Mouse (Mus musculus): ENCODE measurements at regions not wholly inside any gene's neighbourhood (a gene's known extent, or its start where the extent isn't known, plus 50 kb on each side); places are given as distances from the start of the nearest gene placed in this dataset.
"Not testable (repeated sequence)": the region's sequence is repeated elsewhere in the genome, so short reads cannot be mapped to it uniquely, and the experiment has no call there.

GRCm38 (mm10) chr3:60832385-60832784, 170.2 kb upstream of the P2ry1 start:
- no peak for TF ChIP-seq POLR2A (IDR thresholded peaks at IDR 0.05; ENCODE audit: borderline replicate concordance, low read depth, low read length)
- TF ChIP-seq CTCF (IDR thresholded peaks at IDR 0.05; ENCODE audit: low read depth, low read length) = no peak
- Histone ChIP-seq H3K4me3 (ENCODE audit: insufficient read depth, low read length) (no peak overlapping the region), H3K4me1 (ENCODE audit: control insufficient read depth, insufficient read depth, low read length) (no peaks in the 10 kb centered on the region), H3K27ac (ENCODE audit: insufficient read depth, low read depth, low read length) (no peak overlapping the region)

- no peak overlapping the region for H3K27ac ChIP-seq (ENCODE audit: insufficient read depth, low read depth, low read length)
- H3K4me3 ChIP-seq (ENCODE audit: insufficient read depth, low read length) = no peak overlapping the region
- TF ChIP-seq POLR2A (IDR thresholded peaks at IDR 0.05; ENCODE audit: borderline replicate concordance, low read depth, low read length) = no peak
- TF ChIP-seq CTCF (IDR thresholded peaks at IDR 0.05; ENCODE audit: low read depth, low read length) = no peak
- H3K4me1 ChIP-seq (ENCODE audit: control insufficient read depth, insufficient read depth, low read length) = no peaks in the 10 kb centered on the region
Measured at GRCm38 (mm10) chr3:60841895-60842294, 160.7 kb upstream of the P2ry1 start.

GRCm38 (mm10) chr3:60845293-60845692, 157.3 kb upstream of the P2ry1 start:
- TF ChIP-seq POLR2A (IDR thresholded peaks at IDR 0.05; ENCODE audit: borderline replicate concordance, low read depth, low read length) = no peak
- TF ChIP-seq CTCF (IDR thresholded peaks at IDR 0.05; ENCODE audit: low read depth, low read length) = no peak
- H3K4me3 ChIP-seq (ENCODE audit: insufficient read depth, low read length) = no peak overlapping the region
- H3K4me1 ChIP-seq (ENCODE audit: control insufficient read depth, insufficient read depth, low read length) = peaks cover 2% of the 10 kb centered on the region; the same call in 1 of the 2 replicates
- H3K27ac ChIP-seq (ENCODE audit: insufficient read depth, low read depth, low read length) = no peak overlapping the region

- Histone ChIP-seq H3K4me3 (ENCODE audit: insufficient read depth, low read length) (no peak overlapping the region), H3K4me1 (ENCODE audit: control insufficient read depth, insufficient read depth, low read length) (peaks cover 2% of the 10 kb centered on the region; the same call in 1 of the 2 replicates), H3K27ac (ENCODE audit: insufficient read depth, low read depth, low read length) (no peak overlapping the region)
- TF ChIP-seq POLR2A (IDR thresholded peaks at IDR 0.05; ENCODE audit: borderline replicate concordance, low read depth, low read length) (no peak), CTCF (IDR thresholded peaks at IDR 0.05; ENCODE audit: low read depth, low read length) (no peak)
Measured at GRCm38 (mm10) chr3:60848437-60848836, 154.2 kb upstream of the P2ry1 start.

GRCm38 (mm10) chr3:60853773-60854172, 148.8 kb upstream of the P2ry1 start:
- H3K4me3 ChIP-seq (ENCODE audit: insufficient read depth, low read length) = no peak overlapping the region
- TF ChIP-seq CTCF (IDR thresholded peaks at IDR 0.05; ENCODE audit: low read depth, low read length) (no peak), POLR2A (IDR thresholded peaks at IDR 0.05; ENCODE audit: borderline replicate concordance, low read depth, low read length) (no peak)
- no peaks in the 10 kb centered on the region for H3K4me1 ChIP-seq (ENCODE audit: control insufficient read depth, insufficient read depth, low read length)
- H3K27ac ChIP-seq (ENCODE audit: insufficient read depth, low read depth, low read length) = no peak overlapping the region

GRCm38 (mm10) chr3:60855734-60856133, 146.9 kb upstream of the P2ry1 start:
- Histone ChIP-seq H3K27ac (ENCODE audit: insufficient read depth, low read depth, low read length) (no peak overlapping the region), H3K4me3 (ENCODE audit: insufficient read depth, low read length) (no peak overlapping the region), H3K4me1 (ENCODE audit: control insufficient read depth, insufficient read depth, low read length) (no peaks in the 10 kb centered on the region)
- no peak for TF ChIP-seq POLR2A (IDR thresholded peaks at IDR 0.05; ENCODE audit: borderline replicate concordance, low read depth, low read length)

- Histone ChIP-seq H3K27ac (ENCODE audit: insufficient read depth, low read depth, low read length) (no peak overlapping the region), H3K4me1 (ENCODE audit: control insufficient read depth, insufficient read depth, low read length) (0 out of 2 replicates have a peak, but pooled peaks cover 3% of the 10 kb centered on the region), H3K4me3 (ENCODE audit: insufficient read depth, low read length) (no peak overlapping the region)
- no peak for TF ChIP-seq POLR2A (IDR thresholded peaks at IDR 0.05; ENCODE audit: borderline replicate concordance, low read depth, low read length)
- TF ChIP-seq CTCF (IDR thresholded peaks at IDR 0.05; ENCODE audit: low read depth, low read length) = no peak
Measured at GRCm38 (mm10) chr3:60858474-60859118, 144.0 kb upstream of the P2ry1 start.

GRCm38 (mm10) chr3:60859119-60859515, 143.5 kb upstream of the P2ry1 start:
- TF ChIP-seq POLR2A (IDR thresholded peaks at IDR 0.05; ENCODE audit: borderline replicate concordance, low read depth, low read length) (no peak), CTCF (IDR thresholded peaks at IDR 0.05; ENCODE audit: low read depth, low read length) (no peak)
- Histone ChIP-seq H3K27ac (ENCODE audit: insufficient read depth, low read depth, low read length) (no peak overlapping the region), H3K4me1 (ENCODE audit: control insufficient read depth, insufficient read depth, low read length) (0 out of 2 replicates have a peak, but pooled peaks cover 3% of the 10 kb centered on the region), H3K4me3 (ENCODE audit: insufficient read depth, low read length) (no peak overlapping the region)

GRCm38 (mm10) chr3:60876858-60877257, 125.7 kb upstream of the P2ry1 start:
- H3K4me3 ChIP-seq (ENCODE audit: insufficient read depth, low read length); H3K4me1 ChIP-seq (ENCODE audit: control insufficient read depth, insufficient read depth, low read length); H3K27ac ChIP-seq (ENCODE audit: insufficient read depth, low read depth, low read length): not testable (repeated sequence)

GRCm38 (mm10) chr3:60878880-60879279, 123.7 kb upstream of the P2ry1 start:
- Histone ChIP-seq H3K4me3 (ENCODE audit: insufficient read depth, low read length) (no peak overlapping the region), H3K4me1 (ENCODE audit: control insufficient read depth, insufficient read depth, low read length) (no peaks in the 10 kb centered on the region), H3K27ac (ENCODE audit: insufficient read depth, low read depth, low read length) (no peak overlapping the region)
- no peak for TF ChIP-seq POLR2A (IDR thresholded peaks at IDR 0.05; ENCODE audit: borderline replicate concordance, low read depth, low read length)
- no peak for TF ChIP-seq CTCF (IDR thresholded peaks at IDR 0.05; ENCODE audit: low read depth, low read length)

- no peak for TF ChIP-seq CTCF (IDR thresholded peaks at IDR 0.05; ENCODE audit: low read depth, low read length)
- TF ChIP-seq POLR2A (IDR thresholded peaks at IDR 0.05; ENCODE audit: borderline replicate concordance, low read depth, low read length) = no peak
- Histone ChIP-seq H3K27ac (ENCODE audit: insufficient read depth, low read depth, low read length) (no peak overlapping the region), H3K4me3 (ENCODE audit: insufficient read depth, low read length) (no peak overlapping the region), H3K4me1 (ENCODE audit: control insufficient read depth, insufficient read depth, low read length) (peaks cover 2% of the 10 kb centered on the region; the same call in 1 of the 2 replicates)
Measured at GRCm38 (mm10) chr3:60884027-60884426, 118.6 kb upstream of the P2ry1 start.

Measured in bone marrow macrophage, adult 2 months (primary cell).